Mouse (Mus musculus) stomach, embryonic 16.5 days (tissue): ENCODE measurements around the gene Afmid. TPM values are rescaled to one million over a fixed set of nuclear protein-coding genes. Genes with fewer than 3 reads are reported as not detected.

Source experiments
- ATAC-seq: fragments of 200-750 bp; cut with Nextera tagmentation; 2 replicates; pipeline ENCODE4 v1.8.0; 2017; ENCODE audit warnings: moderate number of reproducible peaks, moderate TSS enrichment; ENCODE audit not compliant: insufficient read depth, low FRiP score
- H3K27ac ChIP-seq: fragments of 300-500 bp; sonication (generic); 2 replicates; pipeline ENCODE4 v1.5.1; 2014; ENCODE audit warnings: low read length
- H3K27me3 ChIP-seq: fragments of 300-500 bp; sonication (generic); 2 replicates; pipeline ENCODE4 v1.6.1; 2014; ENCODE audit warnings: low read length, control low read depth, mixed read lengths; ENCODE audit not compliant: control insufficient read depth, insufficient read depth
- H3K36me3 ChIP-seq: fragments of 300-500 bp; sonication (generic); 2 replicates; pipeline ENCODE4 v1.6.1; 2014; ENCODE audit warnings: low read length; ENCODE audit not compliant: control insufficient read depth, insufficient read depth
- H3K4me1 ChIP-seq: fragments of 300-500 bp; sonication (generic); 2 replicates; pipeline ENCODE4 v1.6.1; 2014; ENCODE audit warnings: low read length, control low read depth, mixed read lengths; ENCODE audit not compliant: control insufficient read depth, insufficient read depth
- H3K4me2 ChIP-seq: fragments of 300-500 bp; sonication (generic); 2 replicates; pipeline ENCODE4 v1.6.1; 2014; ENCODE audit warnings: low read depth, low read length, mixed read lengths
- H3K4me3 ChIP-seq: fragments of 300-500 bp; sonication (generic); replicated peaks from 2 replicates; pipeline ENCODE4 v1.5.1; 2014; ENCODE audit warnings: mild to moderate bottlenecking, low read length
- H3K9ac ChIP-seq: fragments of 300-500 bp; sonication (generic); 2 replicates; pipeline ENCODE4 v1.6.1; 2014; ENCODE audit warnings: low read length
- H3K9me3 ChIP-seq: fragments of 300-500 bp; sonication (generic); replicated peaks from 2 replicates; pipeline ENCODE4 v1.6.1; 2016; ENCODE audit warnings: low read length, control low read depth; ENCODE audit not compliant: control insufficient read depth
- WGBS: fragments of 180-500 bp; shearing (Covaris S2); extraction: QIAGEN DNeasy Blood & Tissue Kit; methylation state at CpG from one replicate; pipeline ENCODE4 v1.1.7; 2014; 5-methylcytosine and 5-hydroxymethylcytosine counted together
- polyA plus RNA-seq: library from polyadenylated mRNA; unstranded; fragments of >200 nt; fragmentation: Nextera tagmentation; extraction: Ambion mirVana; gene quantifications from 2 replicates; pipeline ENCODE4 v1.2.1, GENCODE M21; 2015

Gene Afmid
- polyA plus RNA-seq, 1 experiment from 2014 or later = 6.8 TPM

DNA sequence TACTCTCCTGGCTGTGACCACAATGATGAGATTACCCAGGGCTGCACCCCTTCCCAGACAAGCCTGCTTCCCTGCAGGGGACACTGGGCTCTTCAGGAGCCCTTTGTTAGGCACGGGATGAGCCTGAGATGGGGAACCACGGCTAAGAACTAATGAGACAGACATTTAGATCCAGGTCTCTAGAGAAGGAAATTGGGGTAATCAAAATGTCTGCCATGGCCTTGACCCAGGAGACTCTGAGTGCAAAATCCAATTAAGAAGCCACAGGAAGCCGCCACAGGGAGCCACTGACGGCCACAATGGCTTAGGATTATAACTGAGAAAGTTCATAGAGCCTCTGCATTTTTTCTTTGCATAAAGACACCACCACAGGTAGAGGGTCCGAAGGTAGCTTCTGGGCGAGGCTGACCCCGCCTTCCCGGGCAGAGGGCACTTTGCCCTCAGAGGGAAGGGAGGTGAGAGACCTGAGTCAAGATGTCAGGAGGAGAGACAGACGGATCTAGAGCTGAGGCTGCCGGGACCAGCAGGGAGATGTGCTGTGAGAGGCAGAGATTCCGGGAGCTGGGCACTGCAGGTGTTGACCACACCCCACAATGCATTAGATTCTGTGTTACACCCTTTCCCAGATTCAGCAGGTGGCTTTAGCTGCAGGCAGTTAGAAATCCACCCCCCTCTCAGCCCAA, 37.6 kb downstream of the Afmid start:
- Histone ChIP-seq H3K36me3 (no peaks in the 10 kb centered on the region), H3K27me3 (peaks cover 18% of the 10 kb centered on the region), H3K9me3 (no peaks in the 10 kb centered on the region), H3K4me1 (peaks cover 12% of the 10 kb centered on the region), H3K9ac (no peak overlapping the region), H3K4me2 (no peak overlapping the region), H3K27ac (0 out of 2 replicates have a peak overlapping the region, but pooled peaks have one; percentile 6), H3K4me3 (no peak overlapping the region)
- ATAC-seq = no peak
- WGBS = 34% methylated on average over 11 of the region's 11 CpGs

DNA sequence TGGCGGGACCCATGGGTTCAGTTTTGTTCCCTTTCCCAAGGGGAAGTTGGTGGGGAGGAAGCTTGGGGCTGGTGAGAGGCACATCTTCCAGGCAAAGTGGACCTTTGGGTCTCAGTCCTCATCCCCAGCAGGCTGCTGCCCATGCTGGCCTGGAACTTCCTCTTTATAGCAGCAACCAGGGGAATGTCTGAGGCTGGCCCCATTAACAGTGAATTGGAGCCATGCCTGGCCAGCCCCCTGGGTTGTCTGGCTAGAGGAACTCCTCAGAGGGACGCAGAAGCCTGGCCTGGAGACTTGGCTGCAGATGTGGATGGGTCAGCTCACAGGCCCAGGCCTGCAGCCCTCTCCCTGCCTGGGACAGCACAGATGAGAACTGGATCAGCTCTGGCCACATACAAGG, 39.1 kb downstream of the Afmid start:
- H3K4me3 ChIP-seq = no peak overlapping the region
- no peak for ATAC-seq
- peaks cover 12% of the 10 kb centered on the region for H3K4me1 ChIP-seq
- H3K27ac ChIP-seq = no peak overlapping the region; the same call in 1 of the 2 replicates
- peaks cover 17% of the 10 kb centered on the region for H3K27me3 ChIP-seq
- no peaks in the 10 kb centered on the region for H3K36me3 ChIP-seq
- no peak overlapping the region for H3K4me2 ChIP-seq
- WGBS = 60% methylated on average over 2 of the region's 2 CpGs
- H3K9me3 ChIP-seq = no peaks in the 10 kb centered on the region
- H3K9ac ChIP-seq = no peak overlapping the region; the same call in 1 of the 2 replicates

DNA sequence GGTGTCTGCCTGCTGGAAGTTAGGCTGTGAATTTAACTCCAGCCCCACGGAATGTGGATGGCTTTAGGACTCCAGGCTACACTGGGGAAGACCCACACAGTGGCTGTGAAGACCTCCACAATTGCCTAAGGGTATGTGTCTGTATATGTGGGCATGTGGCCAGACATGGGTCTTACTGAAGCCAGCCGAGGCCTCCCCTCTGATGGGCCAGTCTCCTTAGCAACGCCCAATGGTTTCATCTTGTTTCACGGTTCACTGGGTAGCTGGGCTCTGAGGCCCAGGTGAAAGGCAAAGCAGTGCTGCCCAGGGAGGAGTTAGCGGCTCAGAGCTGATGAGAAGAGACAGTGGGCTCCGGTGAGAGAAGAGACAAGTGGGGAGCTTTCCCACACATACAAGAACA, 40.3 kb downstream of the Afmid start:
- no peak overlapping the region for H3K4me2 ChIP-seq
- 49% methylated on average over 6 of the region's 6 CpGs for WGBS
- no peaks in the 10 kb centered on the region for H3K9me3 ChIP-seq
- no peak overlapping the region for H3K4me3 ChIP-seq
- no peak overlapping the region for H3K27ac ChIP-seq
- H3K9ac ChIP-seq = no peak overlapping the region; the same call in 1 of the 2 replicates
- peaks cover 18% of the 10 kb centered on the region for H3K4me1 ChIP-seq
- ATAC-seq = no peak
- H3K27me3 ChIP-seq = peaks cover 5% of the 10 kb centered on the region
- no peaks in the 10 kb centered on the region for H3K36me3 ChIP-seq

DNA sequence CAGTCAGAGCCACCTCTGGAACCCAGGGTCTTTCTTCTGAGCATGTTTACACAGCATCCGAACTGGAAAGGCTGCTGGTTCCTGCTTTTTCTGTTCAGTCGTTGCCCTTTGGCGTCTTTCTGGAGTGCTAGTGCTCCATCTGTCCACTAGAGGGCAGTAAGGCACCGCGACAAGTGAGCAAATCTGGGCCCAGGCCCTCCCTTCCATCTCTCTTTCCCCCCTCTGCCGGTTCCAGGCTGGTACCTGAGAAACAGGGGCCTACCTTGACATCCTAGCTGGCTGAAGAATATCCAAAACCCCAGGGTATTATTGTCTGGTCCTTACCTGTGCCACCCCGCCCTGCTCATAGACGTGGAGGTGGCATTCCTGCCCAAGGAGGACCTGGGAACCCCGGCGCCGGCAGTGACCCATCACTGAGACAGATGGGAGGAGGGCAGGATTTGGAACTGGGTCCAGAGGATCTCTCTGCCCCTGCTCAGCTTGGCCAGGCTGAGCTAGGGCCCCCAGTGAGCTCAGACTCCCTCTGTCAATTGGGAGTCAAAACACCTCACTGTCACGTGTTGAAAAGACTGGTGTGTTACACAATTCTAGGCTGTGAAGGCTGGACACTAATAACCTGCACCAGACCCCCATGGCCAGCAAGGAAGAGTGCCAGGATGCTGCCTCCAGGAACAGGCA, 45.1 kb downstream of the Afmid start:
- Histone ChIP-seq H3K4me3 (no peak overlapping the region), H3K27me3 (no peaks in the 10 kb centered on the region), H3K4me2 (no peak overlapping the region), H3K9me3 (no peaks in the 10 kb centered on the region), H3K4me1 (peaks cover 23% of the 10 kb centered on the region), H3K27ac (no peak overlapping the region), H3K36me3 (no peaks in the 10 kb centered on the region), H3K9ac (peak overlapping the region; percentile 52)
- 36% methylated on average over 12 of the region's 12 CpGs for WGBS
- peak; percentile 26; the same call in 1 of the 2 replicates for ATAC-seq

DNA sequence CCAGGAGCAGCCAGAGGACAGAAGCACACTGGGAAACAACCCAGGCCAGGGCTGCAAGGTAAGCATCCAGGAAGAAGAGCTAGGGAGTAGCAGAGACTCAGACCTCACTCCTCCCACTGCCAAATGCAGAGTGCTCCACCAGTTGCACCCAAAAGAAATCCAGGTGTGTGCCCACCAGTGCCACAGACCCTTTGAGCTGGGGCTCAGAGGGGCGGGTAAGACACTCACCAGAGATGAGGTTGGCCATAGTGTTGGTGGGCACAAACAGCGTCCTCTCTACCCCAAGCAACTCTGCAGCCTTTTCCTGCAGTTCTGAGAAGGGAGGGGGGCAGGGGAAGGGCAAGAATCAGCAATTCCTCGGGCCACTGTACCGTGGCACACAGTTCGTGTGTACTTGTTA, 45.7 kb downstream of the Afmid start:
- Histone ChIP-seq H3K4me3 (no peak overlapping the region), H3K9ac (no peak overlapping the region), H3K4me2 (no peak overlapping the region), H3K36me3 (no peaks in the 10 kb centered on the region), H3K27me3 (no peaks in the 10 kb centered on the region), H3K27ac (no peak overlapping the region), H3K9me3 (no peaks in the 10 kb centered on the region), H3K4me1 (peaks cover 18% of the 10 kb centered on the region)
- 70% methylated on average over 5 of the region's 5 CpGs for WGBS
- no peak for ATAC-seq

DNA sequence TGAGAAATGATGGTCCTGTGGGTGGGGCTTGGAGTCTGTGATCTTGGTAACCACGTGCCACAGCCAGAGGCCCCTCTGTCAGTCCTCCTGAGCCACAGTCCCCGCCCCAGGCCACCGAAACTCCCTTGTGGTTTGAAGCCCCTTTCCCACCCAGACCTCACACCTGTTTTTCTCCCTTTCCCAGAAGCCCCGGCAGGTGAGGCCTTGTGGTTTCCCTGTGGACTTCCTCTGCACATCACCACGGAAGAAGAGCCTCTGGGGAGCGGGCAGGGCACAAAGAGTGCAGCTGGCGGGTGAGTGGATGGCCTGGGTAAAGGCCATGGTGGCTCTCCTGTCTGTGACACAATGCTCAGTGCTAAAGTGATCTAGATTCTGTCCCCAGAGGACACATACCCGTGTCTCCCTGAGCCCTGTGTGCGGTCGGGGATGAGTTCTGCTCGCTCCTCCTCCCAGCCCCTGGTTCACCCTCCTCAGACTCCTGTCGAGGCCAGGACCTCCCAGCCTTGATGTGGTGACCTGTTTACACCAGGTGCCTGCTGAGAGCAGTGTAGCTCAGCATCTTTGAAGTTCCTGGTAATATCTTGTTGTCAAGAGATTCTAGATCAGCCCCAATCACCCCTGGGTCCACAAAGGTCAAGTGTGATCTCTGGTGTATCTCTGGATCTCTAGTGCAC, 46.3 kb downstream of the Afmid start:
- Histone ChIP-seq H3K4me3 (no peak overlapping the region), H3K9me3 (no peaks in the 10 kb centered on the region), H3K27ac (no peak overlapping the region), H3K9ac (no peak overlapping the region; the same call in 1 of the 2 replicates), H3K4me2 (peak overlapping the region; percentile 91; the same call in 1 of the 2 replicates), H3K36me3 (no peaks in the 10 kb centered on the region), H3K27me3 (no peaks in the 10 kb centered on the region), H3K4me1 (peaks cover 18% of the 10 kb centered on the region)
- 54% methylated on average over 12 of the region's 12 CpGs for WGBS
- no peak for ATAC-seq

DNA sequence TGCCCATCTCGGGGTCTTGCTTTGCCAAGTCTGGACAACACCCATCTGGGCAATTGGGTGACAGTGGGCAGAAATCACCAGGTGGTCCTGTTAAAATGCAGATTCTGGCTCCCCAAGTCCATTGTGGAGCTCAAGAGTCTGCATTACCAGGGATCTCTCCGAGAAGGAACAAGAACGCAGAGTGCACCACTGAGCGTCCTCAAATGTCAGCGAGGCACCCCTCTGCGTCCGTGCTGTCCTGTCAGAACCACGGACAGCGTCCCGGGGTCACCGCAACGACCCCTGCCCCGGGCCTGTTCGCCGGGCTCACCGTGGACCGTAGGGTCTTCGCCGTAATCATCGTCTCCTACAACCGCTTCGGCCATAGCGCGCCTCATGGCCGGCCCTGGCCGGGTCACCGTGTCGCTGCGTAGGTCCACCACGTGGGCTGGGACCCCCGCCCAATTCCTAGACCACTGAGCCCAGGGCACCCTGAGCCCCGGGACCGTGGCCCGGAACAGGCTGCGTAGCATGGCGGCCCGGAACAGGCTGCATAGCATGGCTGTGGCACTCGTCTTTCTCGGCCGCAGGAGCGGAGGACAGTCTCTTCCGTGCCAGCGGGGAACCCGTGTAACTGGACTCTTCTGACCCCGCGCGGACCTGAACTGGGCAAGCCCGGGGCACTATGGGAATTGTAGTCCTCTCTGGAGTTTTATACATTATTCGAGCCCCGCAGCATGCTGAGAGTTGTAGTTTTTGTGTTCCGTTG, 47.3 kb downstream of the Afmid start, which contains the start of gene Tha1:
Gene Tha1, minus strand, starts transcription at position 621 of the 748 bp plus-strand sequence.
- no peaks in the 10 kb centered on the region for H3K36me3 ChIP-seq
- H3K27me3 ChIP-seq = no peaks in the 10 kb centered on the region
- 2% methylated on average over 51 of the region's 51 CpGs for WGBS
- H3K4me1 ChIP-seq = peaks cover 19% of the 10 kb centered on the region
- peak within 1 kb of the TSS; percentile 79 for H3K9ac ChIP-seq
- peak within 1 kb of the TSS; percentile 91 for H3K4me2 ChIP-seq
- H3K9me3 ChIP-seq = no peaks in the 10 kb centered on the region
- peak; percentile 73 for ATAC-seq
- H3K27ac ChIP-seq = no peak within 1 kb of the TSS
- peak within 1 kb of the TSS; percentile 61 for H3K4me3 ChIP-seq

DNA sequence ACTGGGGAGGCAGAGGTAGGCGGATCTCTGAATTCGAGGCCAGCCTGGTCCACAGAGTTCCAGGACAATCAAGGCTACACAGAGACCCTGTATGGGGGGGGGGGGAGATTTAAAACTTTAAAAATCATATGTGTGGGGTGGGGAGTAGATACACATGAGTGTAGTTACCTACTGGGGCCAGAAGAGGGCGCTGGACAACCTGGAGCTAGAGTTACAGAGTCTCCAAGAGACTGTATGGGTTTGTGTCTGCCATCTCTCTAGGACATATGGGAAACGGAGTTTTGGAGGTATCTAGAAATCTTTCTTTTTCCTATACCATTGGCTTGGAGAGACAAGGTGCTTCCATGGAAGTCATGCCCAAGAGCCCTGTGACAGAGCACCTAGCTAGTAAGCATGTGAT, 48.7 kb downstream of the Afmid start:
- 61% methylated on average over 4 of the region's 4 CpGs for WGBS
- H3K27me3 ChIP-seq = no peaks in the 10 kb centered on the region
- peaks cover 30% of the 10 kb centered on the region for H3K4me1 ChIP-seq
- no peaks in the 10 kb centered on the region for H3K9me3 ChIP-seq
- H3K4me2 ChIP-seq = no peak overlapping the region
- no peak for ATAC-seq
- H3K36me3 ChIP-seq = no peaks in the 10 kb centered on the region
- H3K4me3 ChIP-seq = no peak overlapping the region
- H3K9ac ChIP-seq = no peak overlapping the region
- H3K27ac ChIP-seq = no peak overlapping the region
